Mouse (Mus musculus) heart, postnatal 25 days (tissue): ENCODE measurements around the gene Cst8. TPM values are rescaled to one million over a fixed set of nuclear protein-coding genes. Genes with fewer than 3 reads are reported as not detected.
"Not testable (repeated sequence)": the region's sequence is repeated elsewhere in the genome, so short reads cannot be mapped to it uniquely, and the experiment has no call there.

Source experiments
- DNase-seq: peaks from one replicate; pipeline ENCODE4 v3.0.0; 2022; ENCODE audit warnings: low spot score
- intact Hi-C: fragments of 180-260 bp; cut with DNase I; formaldehyde crosslinking; loops from one replicate; pipeline ENCODE4 v1.15.1; 2025
- total RNA-seq, 2 experiments: library from RNA; stranded (reverse); gene quantifications; 2 replicates each; pipeline ENCODE4 v1.2.3; 2021

The Cst8 gene
- total RNA-seq = not detected

GRCm38 (mm10) chr2:148798485-148798884, at the start of gene Cst8:
TSS of gene Cst8 (plus strand) at chr2:148798785.
- no peak for DNase-seq
- intact Hi-C loops = no loop called here

DNA sequence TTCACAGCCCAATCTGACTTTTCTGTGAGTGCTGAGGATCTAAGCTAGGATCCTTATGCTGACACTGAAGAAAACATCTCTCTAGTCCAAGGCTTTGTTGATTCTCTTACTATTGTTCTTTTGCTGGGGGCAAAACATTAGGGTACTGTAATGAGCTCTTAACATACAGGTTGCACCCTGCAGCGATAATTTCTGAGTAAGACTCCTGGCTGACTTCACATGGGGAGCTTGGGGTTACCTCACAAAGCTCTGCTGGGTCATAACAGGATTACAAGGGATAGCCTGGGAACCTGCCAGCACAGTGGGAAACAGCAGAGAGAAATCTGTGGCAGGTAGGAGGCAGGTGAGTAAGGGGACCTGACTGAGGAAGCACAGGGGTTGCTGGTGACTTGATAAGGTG, 48.5 kb upstream of the Cst8 start, which contains the start of gene Cstl1:
Gene Cstl1, plus strand, starts transcription at position 301 of the 400 bp plus-strand sequence.
- no peak for DNase-seq
- intact Hi-C loops = loop anchor here (5.0 kb wide), 1 partner anchor 97 kb away; no protein-coding TSS in a partner anchor

- DNase-seq = no peak
- intact Hi-C loops = loop anchor here (1.0 to 5.0 kb wide), 2 partner anchors 95 to 150 kb away; no protein-coding TSS in a partner anchor
Observed at GRCm38 (mm10) chr2:148751893-148752813, 46.4 kb upstream of the Cst8 start.

- intact Hi-C loops = loop anchor here (5.0 kb wide), 1 partner anchor 93 kb away; no protein-coding TSS in a partner anchor
Observed at GRCm38 (mm10) chr2:148754310-148754846, 44.2 kb upstream of the Cst8 start.

GRCm38 (mm10) chr2:148763648-148764388, 34.8 kb upstream of the Cst8 start:
- no peak for DNase-seq
- intact Hi-C loops = no loop called here

More at GRCm38 (mm10) chr2:148754310-148754846, 44.2 kb upstream of the Cst8 start:
- DNase-seq = no peak

- DNase-seq, intact Hi-C loops: not testable (repeated sequence)
Observed at GRCm38 (mm10) chr2:148771397-148771796, 27.2 kb upstream of the Cst8 start, which contains the start of gene Cst11. TSS of gene Cst11 (minus strand) at chr2:148771497.

DNA sequence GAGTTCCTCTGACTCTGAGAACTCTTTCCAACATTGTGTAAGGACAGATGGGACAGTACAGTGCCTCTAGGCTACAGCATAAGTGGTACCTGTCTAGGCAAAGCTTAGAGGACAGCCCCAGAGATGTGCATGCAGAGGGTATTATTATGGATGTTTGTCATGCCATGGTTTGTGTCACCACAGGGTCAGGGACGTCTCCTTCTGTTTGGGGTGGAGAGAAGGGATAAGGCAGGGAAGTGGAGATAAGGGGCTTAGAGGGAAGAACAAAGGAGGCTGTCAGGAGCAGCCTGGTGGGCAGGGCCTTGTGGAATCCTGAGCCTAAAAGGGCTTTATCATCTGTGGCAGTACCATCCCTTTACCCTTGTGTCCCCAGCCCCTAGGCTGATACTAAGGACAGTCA, 16.9 kb upstream of the Cst8 start, which contains the start of gene 8030411F24Rik:
Gene 8030411F24Rik, plus strand, starts transcription at position 301 of the 400 bp plus-strand sequence.
- no peak for DNase-seq
- intact Hi-C loops = no loop called here

GRCm38 (mm10) chr2:148789142-148789541, 9.4 kb upstream of the Cst8 start, which contains the start of gene Cst12:
TSS of gene Cst12 (plus strand) at chr2:148789361.
- intact Hi-C loops = no loop called here

GRCm38 (mm10) chr2:148801491-148801921, 2.9 kb downstream of the Cst8 start:
- DNase-seq = no peak
- intact Hi-C loops = no loop called here

More at GRCm38 (mm10) chr2:148789142-148789541, 9.4 kb upstream of the Cst8 start, which contains the start of gene Cst12:
- no peak for DNase-seq

DNA sequence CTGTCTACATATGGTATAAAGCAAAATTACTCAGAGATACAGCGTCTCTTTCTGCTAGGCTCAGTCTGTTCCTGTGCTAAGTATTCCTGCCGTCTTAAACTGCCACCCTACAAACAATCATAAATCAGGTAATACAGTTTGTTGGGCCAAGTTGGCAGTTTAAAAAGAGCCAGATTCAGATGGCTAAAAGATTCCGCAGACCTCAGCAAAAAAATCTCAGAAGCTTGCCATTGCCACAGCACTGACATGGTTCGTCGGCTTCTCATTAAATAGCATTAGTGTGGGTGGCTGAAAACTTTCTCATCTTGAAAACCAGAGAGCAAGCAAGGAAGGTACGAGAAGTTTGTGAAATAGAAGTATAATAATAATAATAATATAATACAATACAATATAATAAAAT, 8.1 kb downstream of the Cst8 start:
- no peak for DNase-seq
- intact Hi-C loops = no loop called here

DNA sequence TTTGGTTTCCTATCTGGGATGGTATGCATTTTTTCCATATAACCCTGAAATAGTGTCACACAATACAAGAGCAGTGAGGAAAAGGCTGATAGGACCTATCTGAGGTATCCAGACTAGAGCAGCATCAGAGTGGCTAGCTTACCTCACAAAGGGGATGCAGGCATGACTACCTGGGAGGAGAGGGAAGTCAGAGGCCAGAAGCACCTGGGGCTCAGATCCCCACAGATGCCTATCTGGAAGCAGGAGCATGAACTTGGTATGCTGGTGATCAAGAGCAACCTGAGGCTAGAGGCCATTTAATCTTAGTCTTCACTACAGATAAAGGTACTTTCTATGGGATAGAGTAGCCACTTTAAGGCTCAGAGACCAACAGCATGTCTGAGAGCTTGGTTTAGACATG, 21.3 kb downstream of the Cst8 start, which contains the start of gene Cst13:
Gene Cst13, plus strand, starts transcription at position 173 of the 400 bp plus-strand sequence.
- intact Hi-C loops = no loop called here

GRCm38 (mm10) chr2:148825986-148826385, 27.4 kb downstream of the Cst8 start:
- intact Hi-C loops = no loop called here
- DNase-seq = no peak

More for the DNA sequence above, 21.3 kb downstream of the Cst8 start, which contains the start of gene Cst13:
- no peak for DNase-seq

DNA sequence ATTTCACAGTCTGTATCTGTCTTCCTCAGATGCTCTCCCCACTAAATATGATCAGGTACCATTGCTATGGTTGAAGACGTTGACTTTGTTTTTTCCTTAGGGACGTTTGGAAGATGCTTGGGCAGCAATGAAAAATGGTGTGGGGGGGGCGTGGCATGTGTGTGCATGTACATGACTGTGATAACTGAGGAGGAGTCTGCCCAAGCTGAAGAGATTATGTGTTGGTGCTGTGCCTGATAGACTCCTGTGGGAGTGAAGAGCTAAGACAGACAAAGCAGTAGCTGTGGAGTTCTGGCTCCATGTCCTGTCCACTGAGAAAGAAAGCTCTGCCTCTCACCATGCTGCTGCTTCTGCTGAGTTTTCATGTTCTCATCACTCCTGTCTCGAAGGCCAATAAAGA, 36.3 kb downstream of the Cst8 start, which contains the start of gene Cst9:
Gene Cst9, plus strand, starts transcription at position 236 of the 400 bp plus-strand sequence.
- intact Hi-C loops = no loop called here
- DNase-seq = no peak

DNA sequence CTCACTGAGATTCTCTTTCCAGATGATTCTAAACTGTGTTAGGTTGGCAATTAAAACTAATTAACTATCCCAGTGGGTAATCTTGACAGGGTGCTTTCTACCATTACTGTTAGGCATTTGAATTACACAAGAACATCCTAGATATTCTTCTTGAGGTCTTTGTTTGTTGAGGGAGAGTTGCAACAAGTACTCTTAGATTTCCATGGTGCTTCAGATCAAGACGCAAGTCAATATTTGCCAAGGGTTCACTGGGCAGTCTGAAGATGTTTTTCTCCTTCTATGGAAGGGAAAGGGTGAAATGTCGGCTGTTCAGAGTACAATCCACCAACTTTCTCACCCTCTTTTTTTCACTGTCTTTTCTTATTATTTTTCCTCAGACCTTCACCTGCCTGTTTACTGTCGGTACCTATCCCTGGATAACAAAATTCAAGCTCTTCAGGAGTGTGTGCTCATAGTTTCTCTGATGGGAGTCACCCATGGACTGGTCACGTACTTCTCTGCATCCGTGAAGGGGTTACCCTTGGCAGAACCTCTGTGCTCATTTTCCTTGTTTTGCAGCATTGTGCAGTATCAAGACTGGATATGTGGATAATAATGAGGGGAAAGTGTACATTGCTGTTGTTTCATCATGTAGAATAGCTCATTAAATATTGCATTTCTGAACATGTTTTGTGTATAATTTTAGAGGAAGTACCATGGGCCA, 39.6 kb downstream of the Cst8 start:
- intact Hi-C loops = no loop called here
- no peak for DNase-seq

DNA sequence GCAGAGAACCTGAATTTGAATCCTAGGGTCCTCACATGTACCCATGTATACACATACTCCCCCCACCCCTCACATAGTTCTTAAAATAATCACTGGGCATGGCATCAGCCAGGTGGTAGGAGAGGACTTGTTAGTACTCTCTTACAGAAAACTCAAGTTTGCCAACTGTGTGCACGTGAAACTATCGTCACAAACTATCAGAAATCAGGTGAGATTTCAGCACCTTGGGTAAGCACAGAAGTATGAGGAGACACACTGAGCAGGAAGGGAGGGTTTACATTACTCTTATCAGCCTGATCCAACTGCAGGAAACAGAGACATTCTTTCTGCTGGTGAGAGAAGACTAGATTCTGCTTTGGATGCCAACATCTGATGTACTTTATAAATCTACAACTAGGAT, 40.6 kb downstream of the Cst8 start:
- no peak for DNase-seq
- intact Hi-C loops = no loop called here

DNA sequence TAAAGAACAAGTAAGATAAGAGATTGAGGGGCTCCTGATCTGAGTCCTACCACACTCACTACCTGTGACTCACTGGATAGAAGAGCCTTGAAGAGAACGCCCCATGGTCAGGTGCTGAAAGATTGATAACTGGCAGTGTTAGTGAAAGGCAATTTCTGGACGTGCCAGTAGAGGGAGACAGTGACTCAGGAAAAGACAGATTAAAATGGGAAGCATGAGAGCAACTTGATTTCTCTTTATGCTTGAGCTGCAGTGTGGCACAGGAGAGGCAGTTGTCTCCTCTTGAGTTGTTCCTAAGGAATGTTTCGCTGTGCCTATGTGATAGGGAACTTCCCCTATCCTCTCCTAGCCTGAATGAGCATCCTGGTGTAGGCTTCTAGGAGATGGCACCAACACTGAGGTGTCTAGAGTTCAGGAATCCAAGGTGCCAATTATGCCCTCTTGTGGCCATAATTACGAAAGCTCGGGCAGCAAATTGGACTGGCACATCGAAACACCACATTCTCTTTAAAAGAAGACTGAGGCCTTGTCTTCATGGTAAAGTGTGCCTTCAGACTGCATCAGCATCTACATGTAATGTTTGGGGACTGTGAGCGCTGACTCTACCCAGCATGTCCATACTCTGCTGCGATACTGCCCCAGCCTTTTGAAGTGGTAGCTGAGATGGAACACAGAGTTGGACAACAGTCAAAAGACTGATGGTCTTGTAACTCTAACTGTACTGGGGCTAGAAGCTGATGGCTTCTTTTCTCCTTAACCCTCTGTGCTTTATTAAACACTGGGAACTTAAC, 52.7 kb downstream of the Cst8 start:
- intact Hi-C loops = loop anchor here (1.0 kb wide), 1 partner anchor 51 kb away; no protein-coding TSS in a partner anchor
- peak; percentile 37 for DNase-seq
